In the genomic region with DNA sequence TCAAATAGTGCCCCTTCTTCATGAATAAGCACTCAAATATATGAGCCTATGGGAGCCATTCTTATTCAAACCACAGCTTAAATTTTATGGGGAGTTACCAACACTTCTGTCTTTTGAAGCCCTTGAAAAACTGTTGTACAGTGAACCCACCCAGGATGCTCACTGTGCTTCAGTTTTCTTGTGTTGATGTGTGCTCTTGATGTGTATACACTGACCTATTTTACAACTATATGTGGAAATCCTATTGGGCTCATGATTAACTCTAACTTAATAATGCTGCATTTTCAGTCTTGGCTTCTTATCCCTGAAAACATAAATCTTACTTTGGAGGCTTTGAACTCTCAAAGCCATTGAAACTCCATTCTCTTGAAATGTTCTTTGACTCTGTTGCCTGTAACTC, we compare ENCODE assay signal across 33 mouse cellular contexts.
"Had no signal": no experiment of that assay in that cellular context is flagged by ENCODE, and none has a peak within 500 bp of the region (broad histone marks: within the 10 kb centered on the region; RNA-seq: fewer than 3 reads in every experiment).

No protein-coding gene starts in this region.

- H3K4me1 ChIP-seq: limb, embryonic 10.5 days; limb, embryonic 12.5 days; limb, embryonic 13.5 days; limb, embryonic 15.5 days; liver, embryonic 12.5 days; liver, embryonic 13.5 days; liver, embryonic 15.5 days; lung, embryonic 15.5 days; megakaryocyte, embryonic 14.5 days; midbrain, embryonic 10.5 days; midbrain, embryonic 12.5 days; midbrain, embryonic 13.5 days; midbrain, embryonic 15.5 days; neural tube, embryonic 12.5 days; neural tube, embryonic 13.5 days had no signal

- ATAC-seq: liver, embryonic 12.5 days; liver, postnatal 0 days; lung, postnatal 0 days; midbrain, embryonic 13.5 days; midbrain, embryonic 15.5 days; midbrain, embryonic 16.5 days had no signal

- H3K27me3 ChIP-seq: limb, embryonic 12.5 days; limb, embryonic 13.5 days; limb, embryonic 15.5 days; liver, embryonic 12.5 days; liver, embryonic 13.5 days; liver, embryonic 15.5 days; lung, embryonic 15.5 days; megakaryocyte, embryonic 14.5 days; midbrain, embryonic 12.5 days; midbrain, embryonic 13.5 days; midbrain, embryonic 15.5 days; neural tube, embryonic 12.5 days; neural tube, embryonic 13.5 days had no signal

- H3K4me2 ChIP-seq: limb, embryonic 12.5 days; limb, embryonic 13.5 days; limb, embryonic 15.5 days; liver, embryonic 11.5 days; liver, embryonic 12.5 days; liver, embryonic 13.5 days; liver, embryonic 15.5 days; lung, embryonic 14.5 days; lung, embryonic 15.5 days; midbrain, embryonic 11.5 days; midbrain, embryonic 12.5 days; midbrain, embryonic 13.5 days; midbrain, embryonic 15.5 days; neural tube, embryonic 12.5 days; neural tube, embryonic 13.5 days had no signal

- H3K4me3 ChIP-seq: limb, embryonic 10.5 days; limb, embryonic 12.5 days; limb, embryonic 13.5 days; limb, embryonic 15.5 days; liver, embryonic 12.5 days; liver, embryonic 13.5 days; liver, embryonic 15.5 days; lung, embryonic 15.5 days; megakaryocyte, embryonic 14.5 days; midbrain, embryonic 10.5 days; midbrain, embryonic 12.5 days; midbrain, embryonic 13.5 days; midbrain, embryonic 15.5 days; myocyte; neural tube, embryonic 12.5 days; neural tube, embryonic 13.5 days had no signal

- H3K27ac ChIP-seq: limb, embryonic 10.5 days; limb, embryonic 12.5 days; limb, embryonic 13.5 days; limb, embryonic 15.5 days; liver, embryonic 12.5 days; liver, embryonic 13.5 days; liver, embryonic 14.5 days; liver, embryonic 15.5 days; lung, embryonic 15.5 days; macrophage; midbrain, embryonic 10.5 days; midbrain, embryonic 12.5 days; midbrain, embryonic 13.5 days; midbrain, embryonic 15.5 days; neural tube, embryonic 12.5 days; neural tube, embryonic 13.5 days had no signal

- H3K36me3 ChIP-seq: limb, embryonic 10.5 days; limb, embryonic 12.5 days; limb, embryonic 13.5 days; limb, embryonic 15.5 days; liver, embryonic 12.5 days; liver, embryonic 13.5 days; liver, embryonic 15.5 days; lung, embryonic 15.5 days; midbrain, embryonic 10.5 days; midbrain, embryonic 12.5 days; midbrain, embryonic 13.5 days; midbrain, embryonic 15.5 days; neural tube, embryonic 12.5 days; neural tube, embryonic 13.5 days had no signal

- H3K9me3 ChIP-seq: limb, embryonic 10.5 days; limb, embryonic 12.5 days; limb, embryonic 13.5 days; limb, embryonic 15.5 days; liver, embryonic 12.5 days; liver, embryonic 13.5 days; liver, embryonic 15.5 days; midbrain, embryonic 10.5 days; midbrain, embryonic 12.5 days; midbrain, embryonic 13.5 days; midbrain, embryonic 15.5 days; neural tube, embryonic 12.5 days; neural tube, embryonic 13.5 days had no signal

- DNase-seq: left cerebral cortex, postnatal 4 days; liver; liver, embryonic 13.5 days; liver, postnatal 0 days; lung, adult 18-20 months; lung, adult 2 months; lung, embryonic 14.5 days; lung, postnatal 10 days; lung, postnatal 14 days; lung, postnatal 36 days; lung, postnatal 4 days; midbrain, embryonic 14.5 days had no signal

- H3K9ac ChIP-seq: limb, embryonic 12.5 days; limb, embryonic 13.5 days; limb, embryonic 15.5 days; liver, embryonic 12.5 days; liver, embryonic 13.5 days; liver, embryonic 14.5 days; liver, embryonic 15.5 days; liver, postnatal 0 days; lung, embryonic 14.5 days; lung, embryonic 15.5 days; midbrain, embryonic 12.5 days; midbrain, embryonic 13.5 days; midbrain, embryonic 15.5 days; neural tube, embryonic 12.5 days; neural tube, embryonic 13.5 days had no signal
